Mouse (Mus musculus): ENCODE measurements at regions not wholly inside any gene's neighbourhood (a gene's known extent, or its start where the extent isn't known, plus 50 kb on each side); places are given as distances from the start of the nearest gene placed in this dataset.

GRCm38 (mm10) chr6:103421013-103421933 is 89.1 kb upstream of the Chl1 start:
- DNase-seq = no peak

- no peak for DNase-seq
These were observed 79.3 kb upstream of the Chl1 start for GRCm38 (mm10) chr6:103430933-103431594.

- no peak for DNase-seq
These were observed 78.8 kb upstream of the Chl1 start for GRCm38 (mm10) chr6:103431595-103431957.

Data from gastrocnemius, postnatal 10 days (tissue).